Mouse (Mus musculus): ENCODE data around the gene Strada.
"Not testable (repeated sequence)": the region's sequence is repeated elsewhere in the genome, so short reads cannot be mapped to it uniquely, and the experiment has no call there.

Strada gene

GRCm38 (mm10) chr11:106154770-106155169, 47.2 kb downstream of the Strada start:
- no peak for DNase-seq

- DNase-seq, result no peak
Observed at GRCm38 (mm10) chr11:106154091-106154490, 47.9 kb downstream of the Strada start.

GRCm38 (mm10) chr11:106152132-106152531, 49.8 kb downstream of the Strada start:
- DNase-seq, result peak; percentile 80

GRCm38 (mm10) chr11:106151219-106151618, 50.7 kb downstream of the Strada start:
- DNase-seq, result no peak

- DNase-seq, result peak; percentile 66
Observed at GRCm38 (mm10) chr11:106134580-106135528, 67.1 kb downstream of the Strada start.

GRCm38 (mm10) chr11:106132516-106132915, 69.5 kb downstream of the Strada start:
- DNase-seq, result no peak

- no peak for DNase-seq
Observed at GRCm38 (mm10) chr11:106129477-106129876, 72.5 kb downstream of the Strada start.

- not testable (repeated sequence) for DNase-seq
Observed at GRCm38 (mm10) chr11:106126727-106127373, 75.1 kb downstream of the Strada start.

- DNase-seq, result no peak
Observed at GRCm38 (mm10) chr11:106125827-106126226, 76.1 kb downstream of the Strada start.

- no peak for DNase-seq
Observed at GRCm38 (mm10) chr11:106124784-106125183, 77.2 kb downstream of the Strada start.

- peak; percentile 53 for DNase-seq
Observed at GRCm38 (mm10) chr11:106122736-106123135, 79.2 kb downstream of the Strada start.

GRCm38 (mm10) chr11:106122221-106122620, 79.7 kb downstream of the Strada start:
- no peak for DNase-seq
